Mouse (Mus musculus) granulocyte monocyte progenitor cell, adult 5-6 weeks (primary cell): Measurements from ENCODE around the gene Krt222. TPM values are rescaled to one million over a fixed set of nuclear protein-coding genes. Genes with fewer than 3 reads are reported as not detected.

Experiments used
- total RNA-seq, 2 experiments: library from RNA; stranded (forward) in 1 of 2; stranded (reverse) in 1 of 2; fragments of 200-712, 200-1000 nt in 1 of 2; fragments of >200 nt in 1 of 2; fragmentation: Nextera tagmentation in 1 of 2; gene quantifications; 2 replicates each; pipeline ENCODE4 v1.2.3; 2014 to 2017

The Krt222 gene
- total RNA-seq, 2 experiments from 2014 or later, result not detected

Other genes starting within 250 kb of the Krt222 start
- 216 and 220 TPM in 2 replicates for gene Top2a, start 219.9 kb downstream of the Krt222 start, total RNA-seq (2014; fragmentation: Nextera tagmentation)
- 674 and 681 TPM in 2 replicates for gene Top2a, start 219.9 kb downstream of the Krt222 start, total RNA-seq (2017)
- gene Igfbp4, start 202.8 kb downstream of the Krt222 start, total RNA-seq (2014; fragmentation: Nextera tagmentation), result 236 and 288 TPM in 2 replicates
- gene Igfbp4, start 202.8 kb downstream of the Krt222 start, total RNA-seq (2017), result 279 and 410 TPM in 2 replicates
- 2.8 and 3.0 TPM in 2 replicates for gene Tns4, start 154.8 kb downstream of the Krt222 start, total RNA-seq (2014; fragmentation: Nextera tagmentation)
- 0.62 and 3.1 TPM in 2 replicates for gene Tns4, start 154.8 kb downstream of the Krt222 start, total RNA-seq (2017)
- not detected in 2 replicates for gene Ccr7, start 89.0 kb downstream of the Krt222 start, total RNA-seq (2014; fragmentation: Nextera tagmentation)
- 0.34 TPM in 1 of 2 replicates, not detected in the other for gene Ccr7, start 89.0 kb downstream of the Krt222 start, total RNA-seq (2017)
- 91.7 and 118 TPM in 2 replicates for gene Smarce1, start 13.1 kb downstream of the Krt222 start, total RNA-seq (2014; fragmentation: Nextera tagmentation)
- gene Smarce1, start 13.1 kb downstream of the Krt222 start, total RNA-seq (2017), result 256 and 293 TPM in 2 replicates
- gene Krt24, start 41.2 kb upstream of the Krt222 start, total RNA-seq (2014; fragmentation: Nextera tagmentation), result not detected in 2 replicates
- gene Krt24, start 41.2 kb upstream of the Krt222 start, total RNA-seq (2017), result not detected in 2 replicates
- gene Krt25, start 78.9 kb upstream of the Krt222 start, total RNA-seq (2014; fragmentation: Nextera tagmentation), result not detected in 2 replicates
- gene Krt25, start 78.9 kb upstream of the Krt222 start, total RNA-seq (2017), result not detected in 2 replicates
- not detected in 2 replicates for gene Krt26, start 93.9 kb upstream of the Krt222 start, total RNA-seq (2014; fragmentation: Nextera tagmentation)
- gene Krt26, start 93.9 kb upstream of the Krt222 start, total RNA-seq (2017), result not detected in 2 replicates
- not detected in 2 replicates for gene Krt27, start 107.0 kb upstream of the Krt222 start, total RNA-seq (2014; fragmentation: Nextera tagmentation)
- not detected in 2 replicates for gene Krt27, start 107.0 kb upstream of the Krt222 start, total RNA-seq (2017)
- gene Krt28, start 130.8 kb upstream of the Krt222 start, total RNA-seq (2014; fragmentation: Nextera tagmentation), result not detected in 2 replicates
- not detected in 2 replicates for gene Krt28, start 130.8 kb upstream of the Krt222 start, total RNA-seq (2017)
- gene Krt10, start 145.3 kb upstream of the Krt222 start, total RNA-seq (2014; fragmentation: Nextera tagmentation), result 1.7 and 7.5 TPM in 2 replicates
- gene Krt10, start 145.3 kb upstream of the Krt222 start, total RNA-seq (2017), result 0.39 TPM in 1 of 2 replicates, not detected in the other
- gene Krt12, start 178.2 kb upstream of the Krt222 start, total RNA-seq (2014; fragmentation: Nextera tagmentation), result not detected in 2 replicates
- not detected in 2 replicates for gene Krt12, start 178.2 kb upstream of the Krt222 start, total RNA-seq (2017)
- not detected in 2 replicates for gene Krt20, start 194.1 kb upstream of the Krt222 start, total RNA-seq (2014; fragmentation: Nextera tagmentation)
- not detected in 2 replicates for gene Krt20, start 194.1 kb upstream of the Krt222 start, total RNA-seq (2017)
- not detected in 2 replicates for gene Krt23, start 249.1 kb upstream of the Krt222 start, total RNA-seq (2014; fragmentation: Nextera tagmentation)
- not detected in 2 replicates for gene Krt23, start 249.1 kb upstream of the Krt222 start, total RNA-seq (2017)